Mouse (Mus musculus): Measurements from ENCODE around the gene Acad12. TPM values are rescaled to one million over a fixed set of nuclear protein-coding genes. Genes with fewer than 3 reads are reported as not detected.
A peak's percentile ranks its signal among the peaks of the same experiment; 100 is the strongest.
"Not testable (repeated sequence)": the region's sequence is repeated elsewhere in the genome, so short reads cannot be mapped to it uniquely, and the experiment has no call there.

Gene Acad12
- polyA plus RNA-seq (2017; shearing (Covaris generic)) = 1 to 10 TPM; 3.1 to 4.7 TPM

DNA sequence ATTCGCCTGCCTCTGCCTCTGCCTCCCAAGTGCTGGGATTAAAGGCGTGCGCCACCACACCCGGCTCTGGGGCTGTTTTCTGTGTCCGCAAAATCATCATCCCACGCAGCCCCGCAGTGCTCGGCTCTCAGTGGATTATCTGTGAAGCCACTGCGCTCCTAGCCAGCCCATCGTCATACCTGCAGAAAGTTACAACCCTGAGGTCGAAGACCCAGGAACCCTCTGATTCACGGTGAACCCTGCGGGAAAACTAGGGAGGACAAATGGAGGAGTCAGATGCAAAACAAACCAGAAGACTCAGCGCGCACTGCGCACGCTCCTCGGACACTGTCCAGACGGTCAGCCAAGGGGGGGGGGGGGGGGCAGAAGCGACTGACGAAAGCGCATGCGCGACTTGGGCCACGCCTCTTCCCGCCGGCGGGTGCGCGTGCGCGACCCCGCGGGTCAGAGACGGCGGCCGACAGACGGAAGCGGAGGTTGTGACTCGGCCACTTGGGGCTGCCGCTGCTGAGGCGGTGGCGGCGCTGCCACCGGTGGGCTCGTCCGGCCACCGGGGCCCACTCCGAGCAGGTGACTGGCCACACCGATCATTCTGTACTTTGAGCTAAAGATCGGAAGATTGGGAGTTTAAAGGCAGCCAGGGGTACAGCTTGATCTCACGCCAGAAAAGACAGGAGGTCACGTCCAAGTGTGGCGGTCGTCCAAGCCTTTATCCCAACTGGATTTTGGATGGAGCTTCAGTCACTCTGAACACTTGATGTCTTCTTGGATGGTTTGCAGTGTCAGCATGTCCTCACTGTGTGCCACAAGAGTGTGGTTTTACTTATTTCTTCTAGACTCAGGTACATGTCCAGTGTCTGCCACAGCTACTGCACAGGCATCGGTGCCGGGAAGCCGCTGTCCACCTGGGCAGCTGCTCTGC is at the start of gene Acad12:
TSS of gene Acad12 (minus strand) at position 347 of the 922 bp plus-strand sequence.
- ATAC-seq = peak; percentile 66

DNA sequence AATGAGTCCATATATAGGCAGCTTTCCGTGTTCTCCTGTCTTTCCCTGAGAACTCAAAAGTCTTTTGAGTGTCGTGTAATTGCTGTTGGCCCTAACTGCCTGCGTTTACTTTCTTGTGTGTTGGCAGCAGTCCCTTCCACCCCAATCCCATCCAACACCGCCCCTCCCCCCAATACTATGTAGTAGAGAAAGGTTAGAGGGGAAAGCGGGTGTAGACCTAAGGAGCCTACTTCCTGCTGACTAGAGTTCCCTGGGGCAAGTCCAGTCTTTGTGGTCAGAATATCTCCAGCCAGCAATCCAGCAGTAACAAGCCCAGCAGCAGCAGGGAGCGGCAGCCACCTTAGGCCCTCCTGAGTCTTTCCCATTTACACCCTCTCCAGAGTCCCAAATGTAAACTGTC is 49.7 kb upstream of the Acad12 start:
- ATAC-seq = no peak

DNA sequence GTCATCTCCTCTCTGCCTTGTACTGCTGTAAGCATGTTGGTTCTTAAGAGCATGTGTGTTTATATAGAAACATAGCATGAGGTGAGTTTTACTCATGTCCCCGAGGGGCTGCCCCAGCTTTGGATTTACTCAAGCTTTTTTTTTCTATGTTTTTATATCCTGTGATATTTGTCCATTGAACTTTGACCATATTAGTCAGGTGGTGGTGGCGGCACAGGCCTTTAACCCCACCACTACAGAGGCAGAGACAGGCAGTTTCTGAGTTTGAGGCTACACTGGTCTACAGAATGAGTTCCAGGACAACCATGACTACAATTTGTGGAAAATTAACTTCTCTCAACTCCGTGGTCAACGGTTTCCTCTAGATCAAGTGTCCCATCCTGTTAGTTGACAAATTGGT is 48.3 kb upstream of the Acad12 start:
- no peak for ATAC-seq

DNA sequence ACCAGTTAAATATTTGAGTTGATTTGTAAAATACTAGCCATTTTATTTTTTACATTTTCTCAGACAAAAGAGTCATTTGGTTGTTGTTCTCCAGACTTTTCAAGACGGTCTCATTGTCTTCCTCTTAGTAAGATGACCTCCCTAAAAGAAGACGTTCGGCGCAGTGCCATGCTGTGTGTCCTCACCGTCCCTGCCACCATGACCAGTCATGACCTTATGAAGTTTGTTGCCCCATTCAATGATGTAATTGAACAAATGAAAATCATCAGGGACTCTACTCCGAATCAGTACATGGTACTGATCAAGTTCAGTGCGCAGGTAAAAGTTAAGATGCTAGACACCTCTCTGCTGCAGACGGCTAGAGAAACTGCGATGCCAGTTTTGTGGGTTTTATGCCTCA is 46.2 kb upstream of the Acad12 start:
- ATAC-seq = no peak

DNA sequence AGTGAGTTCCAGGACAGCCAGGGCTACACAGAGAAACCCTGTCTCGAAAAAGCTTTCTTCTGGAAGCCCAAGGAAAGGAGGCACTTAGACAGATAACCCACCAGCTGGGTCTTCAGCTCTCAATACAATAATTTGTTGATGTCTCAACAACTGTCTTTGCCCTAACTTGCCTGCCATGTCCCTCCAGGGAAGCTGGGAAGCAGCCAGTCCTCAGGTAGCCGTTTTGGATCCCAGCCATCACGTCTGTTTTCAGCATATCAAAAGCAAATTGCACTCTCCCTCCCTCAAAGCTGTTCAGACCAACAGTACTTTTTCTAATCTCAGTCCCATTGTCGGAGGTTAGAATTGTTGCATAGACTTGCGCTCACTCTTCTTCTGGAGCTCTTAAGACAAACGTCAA is 45.3 kb upstream of the Acad12 start:
- ATAC-seq = no peak

DNA sequence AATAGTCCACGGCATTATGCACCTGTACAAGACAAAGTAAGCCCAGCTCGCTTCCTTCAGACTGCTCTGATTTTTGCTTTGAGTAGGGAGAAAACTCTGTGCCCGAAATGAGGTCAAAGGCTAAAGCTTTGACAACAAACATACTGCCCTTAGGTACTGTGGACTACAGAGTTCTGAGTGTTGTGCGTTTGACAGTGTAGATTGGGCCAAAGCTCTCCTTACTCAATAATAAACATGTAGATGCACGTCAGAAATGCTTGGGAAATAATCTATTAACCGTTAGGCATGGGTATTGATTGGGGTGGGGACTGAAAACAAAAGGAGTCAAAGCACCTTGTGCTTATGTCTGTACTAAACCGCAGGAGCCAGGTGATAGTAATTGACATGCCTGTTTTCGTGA is 44.7 kb upstream of the Acad12 start:
- ATAC-seq = no peak

DNA sequence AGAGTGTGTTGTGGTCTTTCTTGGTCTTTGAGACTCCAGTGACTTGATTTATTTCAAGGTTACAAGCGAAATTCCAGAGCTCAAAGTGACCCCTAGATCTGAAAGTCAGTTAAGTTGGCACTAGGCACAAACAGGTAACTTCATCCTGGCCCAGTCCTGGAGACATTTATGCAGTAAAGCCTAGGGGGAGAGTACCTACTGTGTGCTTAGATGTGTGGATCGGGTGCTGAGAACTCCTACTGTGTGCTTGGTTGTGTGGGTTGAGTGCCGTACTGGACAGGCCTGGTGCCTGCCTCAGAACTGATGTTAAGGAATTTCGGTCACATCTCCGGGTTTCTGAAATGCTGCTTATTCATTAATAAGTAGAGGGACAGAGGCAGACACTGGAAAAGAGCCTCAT is 42.8 kb upstream of the Acad12 start:
- ATAC-seq = no peak

DNA sequence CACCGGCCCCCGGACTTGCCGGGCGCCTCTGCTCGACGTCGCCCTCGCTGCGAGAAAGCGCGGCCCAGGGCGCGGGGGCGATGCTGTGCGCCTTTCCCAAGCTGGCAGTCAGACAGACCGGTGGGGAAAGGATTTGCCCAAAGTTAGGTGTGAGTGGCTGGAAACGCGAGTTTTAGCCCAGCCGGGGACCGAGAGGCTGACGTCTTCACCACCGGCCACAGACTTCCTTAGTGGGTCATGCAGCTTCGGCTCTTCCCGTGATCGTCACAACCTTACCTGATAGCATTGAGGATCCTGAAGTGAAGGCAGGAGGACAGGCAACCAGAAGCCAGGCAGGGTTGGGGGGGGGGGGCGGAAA is 42.1 kb upstream of the Acad12 start:
- peak; percentile 43 for ATAC-seq

DNA sequence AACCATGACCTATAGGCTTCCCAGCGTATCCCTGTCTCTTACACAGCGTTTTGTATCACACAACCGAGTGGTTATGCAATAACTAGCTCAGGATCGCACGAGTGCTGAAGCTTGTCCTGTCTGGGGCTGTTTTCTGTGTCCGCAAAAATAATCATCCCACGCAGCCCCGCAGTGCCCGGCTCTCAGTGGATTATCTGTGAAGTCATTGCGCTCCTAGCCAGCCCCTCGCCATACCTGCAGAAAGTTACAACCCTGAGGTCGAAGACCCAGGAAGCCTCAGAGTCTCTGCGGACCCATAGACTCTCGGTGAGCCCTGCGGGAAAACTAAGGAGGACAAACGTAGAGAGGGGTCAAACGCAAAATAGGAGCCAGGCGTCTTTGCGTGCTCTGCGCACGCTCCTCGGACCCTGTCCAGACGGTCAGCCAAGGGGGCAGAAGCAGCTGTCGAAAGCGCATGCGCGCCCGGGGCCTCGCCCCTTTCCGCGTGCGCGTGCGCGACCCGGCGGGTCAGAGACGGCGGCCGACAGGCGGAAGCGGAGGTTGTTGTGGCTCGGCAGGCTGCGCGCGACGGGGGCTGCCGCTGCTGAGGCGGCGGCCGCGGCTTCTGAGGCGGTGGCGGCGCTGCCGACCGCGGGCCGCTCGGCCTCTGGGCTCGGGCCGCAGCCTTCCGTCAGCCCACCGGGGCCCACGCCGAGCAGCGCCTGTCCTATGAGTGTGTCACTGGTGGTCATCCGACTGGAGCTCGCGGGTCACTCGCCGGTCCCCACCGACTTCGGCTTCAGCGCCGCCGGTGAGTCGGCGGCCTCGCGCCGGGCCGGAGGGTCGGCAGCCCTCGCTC is 41.5 kb upstream of the Acad12 start, which contains the start of the genes Acad10 and Brap:
TSS of gene Acad10 (minus strand) at position 456 of the 838 bp plus-strand sequence.
TSS of gene Brap (plus strand) at position 505 of the 838 bp plus-strand sequence.
- ATAC-seq = peak; percentile 93

DNA sequence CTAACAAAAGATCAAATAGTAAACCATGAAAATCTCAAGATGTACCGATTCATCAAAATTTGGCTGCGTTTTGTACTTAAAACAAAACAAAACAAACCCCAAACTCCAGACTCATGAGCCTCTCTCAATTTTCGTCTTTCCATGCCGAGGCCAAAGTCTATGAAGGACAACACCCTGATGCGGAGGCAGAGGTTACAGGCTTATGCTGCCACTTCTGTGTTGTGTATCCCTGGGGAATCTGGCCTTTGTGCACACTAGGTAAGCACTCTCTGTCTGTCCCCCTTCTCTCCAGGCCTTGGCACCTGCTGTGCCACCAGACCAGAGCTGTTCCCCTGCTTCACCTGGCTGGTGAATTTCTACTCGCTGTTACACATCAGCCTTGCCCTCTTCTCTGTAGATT is 38.9 kb upstream of the Acad12 start:
- ATAC-seq = not testable (repeated sequence)

DNA sequence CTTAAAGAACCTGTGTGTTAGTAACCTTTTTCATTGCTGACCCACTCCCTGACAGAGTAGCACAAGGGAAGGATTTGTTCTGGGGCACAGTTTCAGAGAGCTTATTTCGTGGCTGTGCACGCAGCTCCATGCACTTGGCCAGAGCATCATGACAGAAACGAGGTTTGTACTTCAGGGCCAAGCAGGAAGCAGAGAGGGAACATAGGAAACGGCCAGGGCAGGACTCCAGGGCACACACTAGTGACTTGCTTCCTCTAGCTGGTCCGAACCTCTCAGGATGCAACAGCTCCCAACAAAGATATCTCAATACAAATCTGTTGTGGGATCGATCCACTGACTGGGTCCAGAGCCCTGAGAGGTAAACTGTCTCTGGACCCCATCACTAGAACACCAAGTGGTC is 38.1 kb upstream of the Acad12 start:
- not testable (repeated sequence) for ATAC-seq

DNA sequence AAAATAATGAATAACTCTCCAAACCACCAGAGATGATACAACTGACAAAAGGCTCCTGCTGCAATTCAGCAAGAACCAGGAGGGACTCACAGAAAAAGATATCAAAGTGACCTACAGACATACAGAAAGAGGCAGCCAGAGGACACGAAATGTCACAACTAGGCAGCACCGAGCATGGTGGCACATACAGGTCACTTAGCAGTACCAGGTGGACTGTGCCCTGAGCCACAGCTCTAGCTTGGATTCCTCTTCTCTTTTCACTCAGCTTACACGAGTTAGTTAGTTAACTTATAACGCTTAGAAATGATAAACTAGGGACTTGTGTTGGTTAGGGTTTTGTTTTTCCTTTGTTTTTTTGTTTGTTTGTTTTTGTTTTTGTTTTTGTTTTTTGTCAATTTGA is 35.8 kb upstream of the Acad12 start:
- ATAC-seq = no peak

DNA sequence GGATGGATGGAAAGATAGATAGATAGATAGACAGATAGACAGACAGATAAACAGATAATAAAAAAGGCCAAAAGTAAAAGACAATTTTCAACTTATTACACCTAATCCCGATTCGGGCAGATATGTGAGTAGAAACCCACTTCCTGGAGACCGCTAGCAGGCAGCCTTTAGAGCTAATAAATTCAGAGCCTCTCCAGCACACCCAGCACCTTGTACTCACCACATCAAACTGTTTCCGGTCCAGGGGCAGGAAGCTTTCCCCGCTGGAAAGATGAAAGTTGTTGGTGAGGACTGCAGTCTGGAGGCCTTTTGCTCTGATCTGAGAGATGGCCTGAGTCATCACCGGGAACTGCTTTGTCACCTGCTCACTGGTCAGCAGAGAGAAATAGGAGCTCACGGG is 30.4 kb upstream of the Acad12 start:
- peak; percentile 65 for ATAC-seq

DNA sequence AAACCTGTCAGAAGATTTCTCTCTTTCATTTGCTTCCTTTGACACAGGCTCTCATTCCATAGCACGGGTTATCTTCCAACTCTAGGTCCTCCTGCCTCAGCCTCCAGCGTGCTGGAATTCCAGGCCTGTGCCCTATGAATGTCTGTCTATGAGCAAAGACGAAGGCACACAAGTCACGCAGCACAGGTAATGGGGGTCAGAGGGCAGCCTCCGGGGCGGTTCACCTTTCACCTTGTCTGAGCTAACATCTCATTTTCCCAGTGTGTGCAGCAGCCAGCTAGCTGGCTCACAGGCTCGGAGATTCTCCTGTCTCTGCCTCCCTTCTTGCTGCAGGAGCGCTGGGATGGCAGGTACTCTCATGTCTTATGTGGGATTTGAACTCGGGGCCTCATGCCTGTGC is 20.9 kb upstream of the Acad12 start:
- ATAC-seq = no peak

DNA sequence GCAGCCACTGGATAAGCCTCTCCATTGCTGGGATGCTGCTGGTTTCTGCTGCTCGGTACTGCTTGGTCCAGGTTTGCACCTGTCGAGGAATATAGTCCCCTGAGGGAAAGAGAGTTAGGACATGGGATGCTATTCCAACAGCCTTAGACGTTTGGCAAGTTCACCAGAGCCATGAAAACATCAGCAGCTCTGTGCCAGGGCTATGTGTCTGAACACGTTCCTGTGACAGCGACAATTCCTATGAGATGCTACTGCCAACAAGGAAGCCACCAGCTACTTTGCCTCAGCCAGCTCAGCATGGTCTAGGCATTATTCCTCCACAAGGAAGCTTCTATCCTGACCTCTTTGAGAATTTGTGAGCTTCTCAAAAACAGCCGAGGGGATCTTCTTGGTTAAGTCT is 18.6 kb upstream of the Acad12 start:
- no peak for ATAC-seq

DNA sequence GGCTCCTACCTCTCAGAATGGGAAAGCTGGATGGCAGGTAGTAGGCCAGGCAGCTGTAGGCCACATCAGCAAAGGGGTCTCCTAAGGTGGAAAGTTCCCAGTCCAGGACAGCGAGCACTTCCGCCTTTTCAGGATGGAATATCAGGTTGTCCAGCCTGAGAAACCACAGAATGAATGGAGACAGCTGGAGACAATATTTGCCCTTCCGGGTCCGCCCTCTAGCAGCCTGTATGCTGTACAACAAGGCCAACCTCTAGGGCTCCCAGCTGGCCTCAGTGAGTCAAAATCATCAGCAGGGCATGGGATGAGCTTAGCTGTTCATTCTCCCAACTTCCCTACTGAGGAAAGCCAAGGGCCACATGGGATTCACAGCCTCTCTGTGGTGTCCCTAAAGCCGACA is 15.9 kb upstream of the Acad12 start:
- no peak for ATAC-seq

DNA sequence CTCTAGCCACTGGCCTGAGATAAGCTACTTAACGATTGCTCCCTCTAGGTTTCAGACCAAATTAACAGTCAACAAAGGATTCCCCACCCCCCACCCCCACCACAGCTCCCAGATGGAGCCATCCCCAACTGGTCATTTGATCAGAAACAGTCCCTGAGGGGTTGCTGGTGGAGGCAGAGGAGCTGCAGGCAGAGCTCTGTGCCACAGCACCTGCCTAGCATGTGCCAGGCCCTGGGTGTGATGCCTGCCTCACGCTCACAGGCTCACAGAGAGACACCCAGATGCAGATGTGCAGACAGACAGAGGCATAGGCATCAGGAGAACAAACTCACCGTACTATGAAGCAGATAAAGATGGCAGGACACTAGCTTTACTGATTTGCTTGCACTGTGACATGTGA is 14.1 kb upstream of the Acad12 start:
- ATAC-seq = no peak

DNA sequence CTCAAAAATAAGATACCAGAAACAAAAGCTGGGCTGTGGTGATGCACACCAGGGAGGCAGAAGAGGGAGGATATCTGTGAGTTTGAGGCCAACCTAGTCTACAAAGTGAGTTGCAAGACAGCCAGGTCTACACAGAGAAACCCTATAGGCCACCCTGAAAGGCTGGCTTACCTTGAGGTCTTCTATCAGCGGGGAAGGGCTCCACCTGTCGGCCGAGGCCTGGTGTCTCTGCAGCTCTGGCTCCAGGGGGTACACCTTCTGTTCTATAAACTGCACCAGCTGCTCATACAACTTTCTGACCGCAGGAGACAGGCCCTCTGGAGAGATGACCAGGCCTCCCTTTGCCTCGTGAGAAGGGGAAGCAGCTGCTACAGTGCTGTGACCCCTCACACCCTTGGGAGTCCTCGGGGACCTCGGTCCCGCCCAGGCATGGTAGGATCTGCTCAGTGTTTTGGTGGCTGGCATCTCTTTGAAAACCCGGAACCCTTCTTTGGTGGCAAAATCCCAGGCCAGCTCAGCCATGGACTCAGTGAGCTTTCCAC is 12.4 kb upstream of the Acad12 start:
- not testable (repeated sequence) for ATAC-seq

DNA sequence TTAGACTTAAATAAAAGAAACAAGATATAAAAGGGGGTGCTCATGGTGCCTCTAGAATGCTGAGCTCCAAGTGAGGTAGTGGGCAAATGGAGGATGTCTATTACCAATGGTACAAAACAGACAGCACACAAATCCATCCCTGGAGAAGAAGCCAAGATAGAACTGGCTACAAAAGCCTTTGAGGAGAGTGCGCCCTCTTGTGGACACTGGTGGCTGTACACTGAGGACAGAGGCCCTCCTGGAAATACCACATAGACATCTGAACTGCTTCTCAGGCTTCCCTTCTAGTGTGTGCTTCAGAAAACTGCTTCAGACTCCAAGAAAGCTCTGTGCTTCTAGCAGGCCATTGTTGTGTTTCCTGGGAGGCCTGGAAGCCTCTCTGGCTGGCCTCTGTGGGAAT is 9.1 kb upstream of the Acad12 start:
- ATAC-seq = no peak

DNA sequence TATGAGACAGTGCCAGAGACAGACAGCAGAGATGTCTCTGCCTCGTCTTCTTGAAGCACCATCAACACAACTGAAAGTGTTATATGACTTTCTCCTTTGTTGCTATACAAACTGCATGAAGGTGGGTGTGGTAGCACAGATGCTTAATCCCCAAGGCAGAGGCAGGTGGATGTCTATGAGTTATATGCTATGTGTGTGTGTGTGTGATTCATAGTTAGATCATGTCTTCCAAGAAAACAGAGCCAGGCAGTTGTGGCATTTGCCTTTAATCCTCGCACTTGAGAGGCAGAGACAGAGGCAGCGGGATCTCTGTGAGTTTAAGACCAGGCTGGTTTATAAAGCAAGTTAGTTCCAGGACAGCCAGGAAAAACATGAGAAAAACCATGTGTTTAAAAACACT is 4.5 kb upstream of the Acad12 start:
- ATAC-seq = no peak

DNA sequence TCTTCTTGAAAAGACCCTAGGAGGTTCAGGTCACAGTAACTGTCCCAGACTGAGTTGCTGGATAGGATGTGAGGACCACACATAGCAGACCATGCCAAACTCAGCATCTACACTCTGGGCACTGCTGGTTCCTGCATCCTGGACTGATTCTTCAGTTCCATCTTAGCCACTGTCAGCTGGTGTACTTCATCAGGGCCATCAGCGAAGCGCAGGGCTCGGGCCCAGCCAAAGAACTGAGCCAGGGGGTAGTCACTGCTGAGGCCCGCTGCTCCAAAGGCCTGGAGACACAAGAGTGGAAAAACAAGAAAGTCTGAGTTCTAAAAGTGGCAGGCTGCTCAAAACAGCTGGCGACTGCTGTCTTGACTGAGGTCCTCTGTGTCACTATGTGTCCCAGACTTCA is 2.4 kb upstream of the Acad12 start:
- ATAC-seq = no peak

DNA sequence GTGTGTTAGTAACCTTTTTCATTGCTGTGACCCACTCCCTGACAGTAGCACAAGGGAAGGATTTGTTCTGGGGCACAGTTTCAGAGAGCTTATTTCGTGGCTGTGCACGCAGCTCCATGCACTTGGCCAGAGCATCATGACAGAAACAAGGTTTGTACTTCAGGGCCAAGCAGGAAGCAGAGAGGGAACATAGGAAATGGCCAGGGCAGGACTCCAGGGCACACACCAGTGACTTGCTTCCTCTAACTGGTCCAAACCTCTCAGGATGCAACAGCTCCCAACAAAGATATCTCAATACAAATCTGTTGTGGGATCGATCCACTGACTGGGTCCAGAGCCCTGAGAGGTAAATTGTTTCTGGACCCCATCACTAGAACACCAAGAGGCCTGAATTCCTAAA is 3.8 kb downstream of the Acad12 start:
- ATAC-seq = not testable (repeated sequence)

DNA sequence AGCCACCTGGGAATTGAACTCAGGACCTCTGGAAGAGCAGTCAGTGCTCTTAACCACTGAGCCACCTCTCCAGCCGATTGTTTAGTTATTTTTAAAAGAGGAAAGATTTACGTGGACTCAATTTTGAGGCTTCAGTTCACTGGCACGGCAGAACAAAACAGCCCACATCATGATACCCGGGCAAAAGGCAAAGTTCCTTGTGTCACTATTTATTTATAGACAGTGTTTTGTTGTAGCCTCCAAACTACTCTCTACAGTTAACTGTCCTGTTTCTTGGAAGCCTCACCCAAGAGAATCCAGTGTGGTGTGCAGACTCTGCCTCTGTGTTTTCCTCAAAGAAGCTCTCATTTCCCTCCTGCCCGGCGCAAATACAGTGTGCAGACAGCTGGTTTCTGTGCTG is 6.7 kb downstream of the Acad12 start:
- no peak for ATAC-seq

Data from CD4-positive, CD25-positive, alpha-beta regulatory T cell, adult 4 months (primary cell).